Mouse (Mus musculus) cerebellum, adult 11-12 months (tissue): Measurements from ENCODE around the gene Atrnl1.
"Not testable (repeated sequence)": the region's sequence is repeated elsewhere in the genome, so short reads cannot be mapped to it uniquely, and the experiment has no call there.

Experiments
- DNase-seq: peaks from one replicate; pipeline ENCODE4 v3.0.0; 2022

The Atrnl1 gene

GRCm38 (mm10) chr19:58044816-58045215 lies 434.0 kb downstream of the Atrnl1 start:
- no peak for DNase-seq

- no peak for DNase-seq
These were observed 435.8 kb downstream of the Atrnl1 start for GRCm38 (mm10) chr19:58046656-58047055.

GRCm38 (mm10) chr19:58050410-58050809 lies 439.6 kb downstream of the Atrnl1 start:
- DNase-seq = not testable (repeated sequence)

- no peak for DNase-seq
These were observed 440.2 kb downstream of the Atrnl1 start for GRCm38 (mm10) chr19:58050986-58051385.

- DNase-seq = no peak
These were observed 441.1 kb downstream of the Atrnl1 start for GRCm38 (mm10) chr19:58051905-58052304.

GRCm38 (mm10) chr19:58052444-58053135 lies 441.8 kb downstream of the Atrnl1 start:
- DNase-seq = no peak

- DNase-seq = no peak
These were observed 448.9 kb downstream of the Atrnl1 start for GRCm38 (mm10) chr19:58059719-58060118.

- DNase-seq = no peak
These were observed 449.5 kb downstream of the Atrnl1 start for GRCm38 (mm10) chr19:58060199-58060853.

- no peak for DNase-seq
These were observed 450.1 kb downstream of the Atrnl1 start for GRCm38 (mm10) chr19:58060854-58061358.

- no peak for DNase-seq
These were observed 451.1 kb downstream of the Atrnl1 start for GRCm38 (mm10) chr19:58061933-58062332.

- no peak for DNase-seq
These were observed 452.7 kb downstream of the Atrnl1 start for GRCm38 (mm10) chr19:58063541-58063940.

- no peak for DNase-seq
These were observed 453.5 kb downstream of the Atrnl1 start for GRCm38 (mm10) chr19:58064116-58065000.

- no peak for DNase-seq
These were observed 454.1 kb downstream of the Atrnl1 start for GRCm38 (mm10) chr19:58065001-58065314.

- DNase-seq = no peak
These were observed 454.7 kb downstream of the Atrnl1 start for GRCm38 (mm10) chr19:58065514-58065913.

- DNase-seq = no peak
These were observed 457.3 kb downstream of the Atrnl1 start for GRCm38 (mm10) chr19:58068114-58068513.

GRCm38 (mm10) chr19:58068958-58069357 lies 458.1 kb downstream of the Atrnl1 start:
- DNase-seq = no peak

GRCm38 (mm10) chr19:58072404-58072803 lies 461.6 kb downstream of the Atrnl1 start:
- no peak for DNase-seq

GRCm38 (mm10) chr19:58072846-58073245 lies 462.0 kb downstream of the Atrnl1 start:
- DNase-seq = no peak

- DNase-seq = no peak
These were observed 464.4 kb downstream of the Atrnl1 start for GRCm38 (mm10) chr19:58075252-58075651.

GRCm38 (mm10) chr19:58076961-58077371 lies 466.1 kb downstream of the Atrnl1 start:
- DNase-seq = no peak

GRCm38 (mm10) chr19:58077529-58078070 lies 466.8 kb downstream of the Atrnl1 start:
- DNase-seq = no peak

- DNase-seq = no peak
These were observed 469.3 kb downstream of the Atrnl1 start for GRCm38 (mm10) chr19:58080168-58080567.

- DNase-seq = no peak
These were observed 471.9 kb downstream of the Atrnl1 start for GRCm38 (mm10) chr19:58082751-58083150.
